Mouse (Mus musculus): ENCODE results near the gene Dlg2.
A peak's percentile ranks its signal among the peaks of the same experiment; 100 is the strongest.

Dlg2 gene

GRCm38 (mm10) chr7:92197621-92198020, 1721.1 kb downstream of the Dlg2 start:
- peak in 1 of 2 experiments; percentile 35 for DNase-seq

DNA sequence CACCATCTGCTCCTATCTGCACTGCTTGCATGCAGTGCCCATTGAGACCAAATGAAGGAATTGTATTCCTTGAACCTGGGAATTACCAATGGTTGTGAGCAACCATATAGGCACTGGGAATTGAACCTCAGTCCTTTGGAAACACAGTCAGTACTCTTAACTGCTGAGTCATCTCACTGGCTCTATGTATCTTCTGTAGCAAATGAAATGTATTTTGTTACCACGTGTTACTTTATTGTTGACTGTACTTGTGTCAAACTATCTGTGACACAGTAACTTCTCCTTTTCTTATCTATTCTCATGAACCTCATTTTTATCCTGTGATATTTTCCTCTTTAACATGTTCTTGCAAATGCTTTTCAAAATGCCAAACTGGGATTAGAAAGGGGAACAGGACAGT, 1722.7 kb downstream of the Dlg2 start:
- DNase-seq: no peak

DNA sequence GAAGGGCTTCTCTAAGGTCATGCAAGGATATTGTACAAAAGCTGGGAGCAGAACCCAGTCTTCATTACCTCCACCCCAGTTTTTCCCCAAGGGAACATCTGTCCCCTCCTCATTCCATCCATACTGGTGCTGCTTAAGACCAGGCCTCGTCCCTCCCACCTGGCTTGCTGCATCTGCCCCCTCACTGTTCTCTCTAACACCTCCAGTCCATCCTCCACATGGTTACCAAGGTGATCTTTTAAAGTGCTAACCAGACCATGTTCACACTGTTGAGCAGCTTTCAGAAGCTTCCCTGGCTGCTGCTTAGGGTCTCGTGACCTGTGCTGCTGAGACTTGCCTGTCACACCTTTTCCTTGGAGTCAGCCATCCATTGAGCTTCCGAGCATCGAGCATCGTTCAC, 1734.2 kb downstream of the Dlg2 start:
- DNase-seq: no peak

- no peak for DNase-seq
Measured at GRCm38 (mm10) chr7:92213751-92214150, 1737.3 kb downstream of the Dlg2 start.

GRCm38 (mm10) chr7:92218171-92218570, 1741.7 kb downstream of the Dlg2 start:
- no peak for DNase-seq

DNA sequence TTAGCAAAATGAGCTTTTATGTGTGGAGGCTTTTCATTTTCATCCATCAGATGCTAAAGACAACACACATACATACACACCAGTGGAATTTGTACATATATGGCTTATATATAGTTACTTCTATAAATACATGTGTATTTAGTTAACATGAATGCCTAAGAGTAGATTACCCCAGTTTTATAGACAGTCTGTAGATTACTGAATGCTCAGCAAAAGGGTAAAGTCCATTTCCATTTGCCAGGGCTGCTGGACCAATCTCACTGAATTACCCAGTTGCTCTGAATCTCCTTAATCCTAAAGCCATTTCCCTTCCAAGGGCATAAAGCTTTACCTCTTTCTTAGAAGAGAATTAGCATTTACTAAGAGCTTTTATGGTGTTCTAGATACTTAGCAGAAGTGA, 1744.1 kb downstream of the Dlg2 start:
- DNase-seq: no peak

- DNase-seq: peak; percentile 44 to 61
Measured at GRCm38 (mm10) chr7:92234476-92235202, 1758.2 kb downstream of the Dlg2 start.

GRCm38 (mm10) chr7:92235541-92236031, 1759.1 kb downstream of the Dlg2 start:
- peak; percentile 35 to 59 for DNase-seq

- peak in 1 of 2 experiments; percentile 67 for DNase-seq
Measured at GRCm38 (mm10) chr7:92240908-92241307, 1764.4 kb downstream of the Dlg2 start.

GRCm38 (mm10) chr7:92247594-92247993, 1771.1 kb downstream of the Dlg2 start:
- no peak for DNase-seq

GRCm38 (mm10) chr7:92248619-92249018, 1772.1 kb downstream of the Dlg2 start:
- DNase-seq: no peak

DNA sequence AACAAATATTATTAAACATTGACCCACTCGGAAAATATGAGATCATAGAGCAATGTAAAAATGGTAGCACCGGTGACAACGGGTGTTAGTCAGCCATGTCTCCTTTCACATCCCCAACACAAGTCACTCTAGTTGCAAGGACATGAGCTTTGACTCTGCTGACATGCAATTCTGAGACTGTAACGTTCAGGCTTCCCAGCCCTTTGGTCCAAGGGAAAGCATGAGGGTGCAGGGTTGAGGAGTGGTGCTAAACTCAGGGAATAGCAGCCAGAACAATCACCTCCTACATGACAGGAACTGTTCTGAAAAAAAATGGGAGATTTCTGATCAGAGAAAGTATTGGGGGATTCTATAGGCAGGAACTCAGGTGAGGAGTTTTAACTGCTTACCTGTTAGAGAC, 1781.7 kb downstream of the Dlg2 start:
- DNase-seq: no peak

- no peak for DNase-seq
Measured at GRCm38 (mm10) chr7:92258701-92259100, 1782.2 kb downstream of the Dlg2 start.

GRCm38 (mm10) chr7:92264325-92264724, 1787.9 kb downstream of the Dlg2 start:
- DNase-seq: peak; percentile 67 to 82

DNA sequence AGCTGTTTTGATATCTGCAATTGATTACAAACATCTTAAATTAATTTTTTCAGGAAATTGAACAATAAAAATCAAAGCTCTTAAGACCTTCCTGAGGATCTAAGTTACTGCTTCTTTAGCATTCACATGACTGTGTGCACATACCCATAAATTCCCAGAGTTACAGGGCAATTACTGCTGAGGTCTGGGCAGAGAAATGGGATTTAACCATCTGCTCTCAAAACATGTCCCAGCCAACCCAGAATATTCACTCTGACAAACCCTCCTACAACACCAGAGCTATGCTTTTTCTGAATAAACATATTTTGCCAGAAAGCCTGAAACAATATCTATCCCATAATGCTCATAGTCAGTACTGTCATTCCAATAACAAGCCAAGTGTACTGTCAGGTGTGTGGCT, 1788.5 kb downstream of the Dlg2 start:
- peak; percentile 34 to 70 for DNase-seq

DNA sequence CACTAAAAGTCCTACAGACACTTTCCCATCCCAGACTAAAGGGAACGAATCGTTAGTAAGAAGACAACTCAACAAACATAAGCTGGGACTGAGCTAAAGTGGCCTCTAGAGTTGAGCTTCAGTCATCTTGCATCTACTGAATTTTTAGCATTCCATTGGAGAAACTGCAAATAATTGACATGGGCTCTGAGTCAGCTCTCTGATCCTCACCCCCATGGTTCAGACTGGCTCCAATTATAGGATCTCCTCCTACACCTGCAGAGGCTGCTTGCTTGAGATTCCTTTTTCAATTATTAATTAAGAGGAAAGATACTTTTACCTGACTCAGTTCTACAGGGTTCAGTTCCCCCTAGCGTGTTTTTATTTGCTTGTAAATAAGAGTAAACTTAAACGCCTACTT, 1798.9 kb downstream of the Dlg2 start:
- DNase-seq: no peak

DNA sequence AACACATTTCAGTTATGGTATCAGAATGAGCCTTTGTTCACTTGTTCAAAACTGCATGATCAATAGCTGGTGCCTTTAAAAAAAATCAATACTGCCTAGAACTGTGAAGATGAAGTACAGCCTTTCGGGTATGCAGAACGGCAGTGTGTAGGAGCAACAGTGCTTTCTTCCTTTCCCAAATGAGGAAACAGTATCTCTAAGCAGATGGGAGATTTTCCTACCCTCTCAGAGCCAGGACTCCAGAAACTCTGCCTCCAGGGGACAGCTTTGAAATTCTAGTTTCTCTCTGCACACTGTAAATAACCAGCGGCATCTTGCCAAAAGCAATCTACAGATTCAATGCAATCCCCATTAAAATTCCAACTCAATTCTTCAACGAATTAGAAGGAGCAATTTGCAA, 1801.2 kb downstream of the Dlg2 start:
- DNase-seq: peak in 1 of 2 experiments; percentile 22

- DNase-seq: peak in 1 of 2 experiments; percentile 17
Measured at GRCm38 (mm10) chr7:92280925-92281324, 1804.5 kb downstream of the Dlg2 start.

GRCm38 (mm10) chr7:92287058-92287457, 1810.6 kb downstream of the Dlg2 start:
- no peak for DNase-seq

- no peak for DNase-seq
Measured at GRCm38 (mm10) chr7:92288814-92289213, 1812.3 kb downstream of the Dlg2 start.

- DNase-seq: no peak
Measured at GRCm38 (mm10) chr7:92292918-92293518, 1816.5 kb downstream of the Dlg2 start.

DNA sequence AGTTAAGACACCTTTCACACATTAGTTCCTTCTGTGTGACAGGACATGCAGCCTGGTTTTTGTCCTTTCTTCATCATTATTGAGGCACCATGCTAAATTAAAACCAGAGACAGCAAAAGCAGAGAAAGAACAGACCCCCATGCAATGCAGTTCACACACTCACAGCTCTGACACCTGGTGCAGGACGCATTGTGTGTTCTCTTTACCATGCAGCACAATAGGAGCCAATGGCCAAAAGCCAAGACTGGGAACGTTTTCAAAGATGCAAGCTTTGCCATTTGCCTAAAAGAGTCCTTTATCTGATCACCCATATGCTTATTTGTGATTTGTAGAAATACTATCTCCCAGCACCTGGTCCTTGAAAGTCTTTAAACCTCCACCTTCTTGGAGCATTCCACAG, 1824.6 kb downstream of the Dlg2 start:
- DNase-seq: peak; percentile 56 to 74

DNA sequence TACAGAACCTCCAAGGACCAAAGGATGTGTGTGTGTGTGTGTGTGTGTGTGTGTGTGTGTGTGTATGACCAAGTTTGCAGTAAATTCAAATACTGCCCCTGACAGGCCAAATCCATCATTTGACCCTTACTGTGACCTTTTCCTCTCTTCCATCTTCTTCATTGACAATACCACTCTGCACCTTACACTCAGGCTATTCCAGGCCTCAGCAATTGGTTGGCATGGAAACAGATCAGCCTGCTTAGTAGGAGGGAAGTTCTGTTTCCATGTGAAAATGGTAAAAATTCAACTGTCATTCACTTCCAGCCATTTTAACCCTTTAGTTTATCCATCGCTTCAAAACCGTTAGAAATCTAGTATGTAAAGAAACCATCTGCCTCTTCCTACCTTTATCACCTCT, 1831.2 kb downstream of the Dlg2 start:
- no peak for DNase-seq

DNA sequence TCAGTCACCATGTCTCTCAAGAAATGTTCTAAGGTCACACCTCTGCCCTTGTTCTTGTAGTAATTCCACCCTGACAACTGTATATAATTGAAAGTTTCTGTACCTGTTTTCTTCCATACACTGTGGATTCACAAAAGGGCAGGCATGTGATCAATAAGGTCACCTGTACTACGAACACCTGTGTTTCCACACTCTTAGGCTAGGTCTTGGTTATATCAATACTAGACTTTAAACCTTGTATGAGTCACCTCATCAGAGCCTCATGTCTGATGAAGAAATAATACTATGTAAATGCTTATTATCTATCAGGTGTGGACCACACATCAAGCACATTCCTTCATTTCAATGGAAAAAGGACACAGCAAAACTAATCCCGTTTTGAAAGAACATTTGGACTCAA, 1831.7 kb downstream of the Dlg2 start:
- DNase-seq: no peak

Measured in cerebellum, postnatal 14 days (tissue).